Mouse (Mus musculus) embryonic fibroblast, embryonic 13.5 days (primary cell): ENCODE measurements around the gene Hnrnpa3. TPM values are rescaled to one million over a fixed set of nuclear protein-coding genes. Genes with fewer than 3 reads are reported as not detected.

Experiments used
- H3K27ac ChIP-seq: 2 replicates; pipeline ENCODE4 v1.5.1; 2012; ENCODE audit warnings: low read length, control low read depth, inconsistent platforms; ENCODE audit not compliant: insufficient read depth
- H3K4me1 ChIP-seq: 2 replicates; pipeline ENCODE4 v1.6.1; 2011; ENCODE audit warnings: low read length; ENCODE audit not compliant: control insufficient read depth, insufficient read depth
- H3K4me3 ChIP-seq: 2 replicates; pipeline ENCODE4 v1.5.1; 2011; ENCODE audit warnings: mild to moderate bottlenecking, control low read depth, low read length; ENCODE audit not compliant: insufficient read depth
- CTCF ChIP-seq: IDR thresholded peaks from 2 replicates; pipeline ENCODE4 v1.5.1; 2011; ENCODE audit warnings: mild to moderate bottlenecking, control low read depth, low read length, moderate library complexity, borderline replicate concordance; ENCODE audit not compliant: insufficient read depth
- POLR2A ChIP-seq: IDR thresholded peaks from 2 replicates; pipeline ENCODE4 v1.6.1; 2011; ENCODE audit warnings: low read depth, mild to moderate bottlenecking, control low read depth, low read length, moderate library complexity
- polyA plus RNA-seq: library from polyadenylated mRNA; stranded (reverse); fragments of >200 nt; gene quantifications from 2 replicates; pipeline ENCODE4 v1.2.4, GENCODE M21; 2011; ENCODE audit warnings: low read depth; ENCODE audit not compliant: missing spikeins, insufficient read length

Hnrnpa3 gene
- polyA plus RNA-seq, 1 experiment: 279 TPM

DNA sequence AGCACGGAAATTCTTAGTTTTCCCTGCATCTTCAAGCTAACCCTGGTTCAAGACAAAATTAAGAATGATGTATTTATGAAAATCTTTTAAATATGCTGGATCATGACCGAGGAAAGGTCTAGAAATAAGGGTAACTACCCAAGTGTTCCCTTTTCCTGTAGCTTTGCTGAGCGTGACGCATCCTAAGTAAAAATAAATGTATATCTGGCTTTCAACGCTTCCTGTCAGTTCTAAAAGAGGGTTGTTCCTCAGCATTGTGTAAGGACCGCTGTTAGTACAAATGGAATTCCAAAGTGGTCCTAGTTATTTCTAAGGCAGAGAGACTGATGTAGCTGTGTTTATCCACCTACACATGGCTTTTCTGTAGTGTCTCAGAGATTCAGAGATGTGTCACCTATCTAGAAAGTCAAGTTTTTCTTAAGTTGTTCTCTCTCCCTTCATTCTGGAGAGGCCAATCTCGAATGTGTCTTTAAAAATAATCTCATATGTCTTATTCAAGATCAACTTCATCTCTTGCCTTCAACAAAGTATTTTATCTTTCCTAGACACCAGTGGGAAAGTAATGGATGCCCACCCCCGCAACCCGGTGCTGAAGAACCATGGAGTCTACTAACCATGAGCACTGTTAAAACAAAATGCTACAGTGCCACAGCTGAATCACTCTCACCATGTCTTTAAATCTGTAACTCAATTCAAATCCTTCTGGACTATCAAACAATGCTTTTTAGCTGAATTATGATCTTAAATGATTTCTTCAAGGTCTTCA, 42.9 kb downstream of the Hnrnpa3 start:
- H3K4me3 ChIP-seq: peak overlapping the region; percentile 76
- H3K4me1 ChIP-seq: peaks cover 15% of the 10 kb centered on the region
- TF ChIP-seq POLR2A (no peak), CTCF (no peak)
- peak overlapping the region; percentile 74 for H3K27ac ChIP-seq

- peaks cover 12% of the 10 kb centered on the region; the same call in 1 of the 2 replicates for H3K4me1 ChIP-seq
- TF ChIP-seq CTCF (no peak), POLR2A (no peak; the same call in 1 of the 2 replicates)
- peak overlapping the region; percentile 76 for H3K4me3 ChIP-seq
- peak overlapping the region; percentile 74 for H3K27ac ChIP-seq
Observed at GRCm38 (mm10) chr2:75702588-75702976, 43.5 kb downstream of the Hnrnpa3 start.

DNA sequence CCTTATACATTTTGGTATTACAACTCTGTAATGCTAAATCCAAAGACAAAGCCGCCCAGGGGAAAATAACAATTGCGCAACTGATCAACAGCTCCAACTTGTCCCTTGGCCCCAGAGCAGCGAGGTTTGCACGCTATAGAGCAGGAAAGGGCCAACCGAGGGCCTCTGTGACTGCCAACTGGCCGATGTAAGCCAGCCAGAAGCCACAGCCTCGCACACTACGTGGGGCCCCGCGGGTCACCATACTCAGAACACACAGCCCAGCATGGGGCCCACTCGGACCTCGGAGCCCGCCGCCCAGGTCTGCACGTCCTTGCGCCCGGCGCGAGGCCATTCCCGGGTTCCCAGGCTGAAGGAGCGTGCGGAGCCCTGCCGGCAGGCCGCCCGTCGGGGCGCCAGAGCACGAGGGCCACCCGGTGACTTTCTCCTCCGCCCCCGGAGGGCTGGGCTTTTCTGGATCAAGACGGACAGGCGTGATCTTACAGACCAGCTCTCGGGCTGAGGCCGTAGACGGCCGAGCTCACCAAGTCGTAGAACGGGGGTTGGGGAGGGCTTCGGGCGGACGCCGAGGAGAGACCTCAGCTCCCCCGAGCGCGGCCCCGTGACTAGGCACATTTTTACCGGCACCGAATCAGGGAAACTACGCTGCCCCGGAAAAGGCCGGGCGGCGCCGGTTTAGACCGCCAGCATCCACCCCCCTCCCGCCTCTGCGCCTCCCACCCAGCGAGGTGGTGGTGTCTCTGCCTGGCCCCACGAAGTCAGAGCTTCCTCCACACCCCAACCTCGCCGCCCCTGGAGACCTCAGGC, 44.5 kb downstream of the Hnrnpa3 start:
- TF ChIP-seq CTCF (no peak), POLR2A (peak; percentile 77)
- Histone ChIP-seq H3K4me1 (0 out of 2 replicates have a peak, but pooled peaks cover 7% of the 10 kb centered on the region), H3K27ac (peak overlapping the region; percentile 74), H3K4me3 (peak overlapping the region; percentile 76)

- Histone ChIP-seq H3K27ac (peak within 1 kb of the TSS; percentile 74), H3K4me3 (peak within 1 kb of the TSS; percentile 76), H3K4me1 (0 out of 2 replicates have a peak, but pooled peaks cover 2% of the 10 kb centered on the region)
- peak; percentile 99 for TF ChIP-seq POLR2A
- TF ChIP-seq CTCF: no peak
Observed at GRCm38 (mm10) chr2:75704234-75705161, 45.4 kb downstream of the Hnrnpa3 start, which contains the start of gene Nfe2l2. Gene Nfe2l2, minus strand, starts transcription at chr2:75704641.

- 0 out of 2 replicates have a peak, but pooled peaks cover 2% of the 10 kb centered on the region for H3K4me1 ChIP-seq
- H3K4me3 ChIP-seq: peak overlapping the region; percentile 52
- H3K27ac ChIP-seq: peak overlapping the region; percentile 32
- no peak for TF ChIP-seq CTCF
- TF ChIP-seq POLR2A: no peak
Observed at GRCm38 (mm10) chr2:75705162-75705752, 46.2 kb downstream of the Hnrnpa3 start.

- H3K4me3 ChIP-seq: no peak overlapping the region
- no peak overlapping the region for H3K27ac ChIP-seq
- H3K4me1 ChIP-seq: no peaks in the 10 kb centered on the region
- TF ChIP-seq POLR2A (no peak), CTCF (no peak)
Observed at GRCm38 (mm10) chr2:75706435-75706834, 47.4 kb downstream of the Hnrnpa3 start.

DNA sequence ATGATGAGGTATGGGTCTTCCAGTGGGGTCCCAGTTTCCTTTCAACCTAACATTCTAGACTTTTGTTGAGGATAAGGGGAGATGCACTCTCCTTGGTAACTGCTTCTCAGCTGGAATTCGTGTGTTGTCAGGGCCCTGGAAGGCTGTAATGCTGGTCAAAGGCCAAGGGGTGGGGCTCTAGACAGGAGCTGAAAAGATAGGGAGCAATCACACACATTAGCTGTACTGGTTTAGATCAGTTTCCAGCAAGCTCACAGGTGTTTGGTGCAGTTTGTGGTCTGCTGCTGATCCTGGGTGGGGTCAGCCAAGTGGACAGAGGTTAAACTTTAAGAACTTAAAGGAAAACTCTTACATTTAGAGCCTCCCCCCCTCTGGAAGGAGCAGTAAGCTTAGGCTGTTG, 48.4 kb downstream of the Hnrnpa3 start:
- no peak overlapping the region for H3K27ac ChIP-seq
- TF ChIP-seq CTCF (no peak), POLR2A (no peak)
- no peak overlapping the region for H3K4me3 ChIP-seq
- H3K4me1 ChIP-seq: no peaks in the 10 kb centered on the region

DNA sequence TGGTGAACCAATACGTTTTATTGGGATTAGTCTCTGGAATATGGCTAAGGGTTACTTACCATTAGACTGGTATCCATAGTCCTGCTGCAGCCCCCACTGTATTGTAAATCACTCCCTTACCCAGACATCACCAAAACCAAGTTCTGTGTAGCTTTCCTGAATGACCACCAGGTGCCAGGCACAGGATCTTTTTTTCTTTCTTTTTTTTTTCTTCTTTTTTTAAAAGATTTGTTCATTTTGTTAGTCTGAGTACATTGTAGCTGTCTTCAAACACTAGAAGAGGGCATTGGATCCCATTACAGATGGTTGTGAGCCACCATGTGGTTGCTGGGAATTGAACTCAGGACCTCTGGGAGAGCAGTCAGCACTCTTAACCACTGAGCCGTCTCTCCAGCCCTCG, 54.0 kb downstream of the Hnrnpa3 start:
- Histone ChIP-seq H3K4me3 (no peak overlapping the region), H3K4me1 (no peaks in the 10 kb centered on the region), H3K27ac (no peak overlapping the region)
- TF ChIP-seq CTCF (no peak), POLR2A (no peak)

DNA sequence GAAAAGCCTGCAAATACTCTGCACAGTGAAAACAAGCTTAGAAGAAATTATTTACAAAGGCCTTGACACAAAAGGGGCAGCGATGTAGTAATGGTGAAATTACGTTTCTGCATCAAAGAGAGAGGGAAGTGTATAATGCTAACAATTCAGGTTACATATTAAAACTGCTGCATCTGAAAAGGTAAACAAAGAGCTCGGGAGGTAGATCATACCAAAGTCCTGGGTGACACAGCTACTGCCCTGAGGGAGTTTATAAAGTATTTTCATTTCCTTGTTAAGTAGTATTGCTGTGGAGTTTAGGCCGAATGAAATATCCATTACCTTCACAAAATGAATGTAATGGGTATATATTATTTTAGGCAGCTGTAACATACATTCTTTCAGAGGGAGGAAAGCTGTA, 55.7 kb downstream of the Hnrnpa3 start:
- Histone ChIP-seq H3K27ac (no peak overlapping the region), H3K4me3 (no peak overlapping the region), H3K4me1 (no peaks in the 10 kb centered on the region)
- TF ChIP-seq POLR2A (no peak), CTCF (no peak)
